Mouse (Mus musculus): Measurements from ENCODE around the gene Ppm1g.

DNA sequence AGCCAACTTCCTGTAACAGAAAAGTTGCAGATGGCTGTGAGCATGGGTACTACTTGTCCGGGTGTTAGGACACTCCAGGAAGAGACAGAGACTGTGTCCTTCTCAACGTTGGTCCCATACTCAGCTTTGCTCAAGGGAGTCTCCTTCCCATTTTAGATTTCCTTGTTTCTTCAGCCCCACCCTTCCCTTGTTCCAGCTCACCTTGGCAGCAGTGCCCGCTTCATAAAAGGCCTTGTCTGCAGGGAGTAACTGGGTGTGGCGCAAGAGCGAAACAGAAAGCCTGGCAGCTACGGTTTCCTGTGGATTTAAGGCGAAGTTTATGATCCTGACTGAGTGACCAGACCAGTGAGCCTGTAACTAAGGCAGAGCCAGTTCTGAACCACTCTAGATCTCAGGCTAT, 34.0 kb upstream of the Ppm1g start:
- no peak for TF ChIP-seq CTCF (IDR thresholded peaks at IDR 0.05; ENCODE audit: insufficient read depth, low read length)
- TF ChIP-seq POLR2A (IDR thresholded peaks at IDR 0.05; ENCODE audit: borderline replicate concordance, extremely low read depth, low read depth, low read length): no peak

Measured in lung, adult 2 months (tissue).